ENCODE assay signal across 12 mouse cellular contexts in the genomic region with DNA sequence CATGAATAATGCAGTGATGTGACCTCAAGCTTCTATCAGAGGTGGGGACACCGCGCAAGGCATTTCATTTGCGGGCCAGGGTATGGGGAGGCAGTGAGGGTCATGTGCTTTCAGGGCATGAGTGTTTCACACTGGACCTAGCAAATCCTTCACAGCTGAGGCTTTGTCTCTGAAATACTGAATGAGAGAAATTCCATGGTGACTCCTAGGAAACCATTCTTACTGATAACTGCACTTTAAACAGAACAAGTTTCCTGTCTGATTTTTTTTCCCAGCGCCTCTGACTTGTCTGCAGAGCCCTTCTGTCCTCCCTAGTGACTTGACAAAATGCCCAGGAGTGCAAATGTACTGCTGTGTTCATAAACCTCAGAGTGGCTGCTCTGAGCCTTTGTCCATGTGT. TPM values are rescaled to one million over a fixed set of nuclear protein-coding genes. Genes with fewer than 3 reads are reported as not detected.
A peak's percentile ranks its signal among the peaks of the same experiment; 100 is the strongest.
DNase-seq lines count a peak whose midpoint lies in the region; ATAC-seq and TF ChIP-seq lines count a peak whose summit lies in the region.
"Had no signal": no experiment of that assay in that cellular context is flagged by ENCODE, and none has a peak within 500 bp of the region (broad histone marks: within the 10 kb centered on the region; RNA-seq: fewer than 3 reads in every experiment).

No protein-coding gene starts in this region.

- H3K4me1 ChIP-seq in forebrain, embryonic 14.5 days (ENCODE audit: control insufficient read depth, insufficient read depth, low read length) = peaks cover 91% of the 10 kb centered on the region
- H3K4me1 ChIP-seq in midbrain, embryonic 14.5 days (ENCODE audit: control insufficient read depth, insufficient read depth, low read length) = peaks cover 92% of the 10 kb centered on the region
- H3K4me1 ChIP-seq in stomach, postnatal 0 days (replicated peaks; ENCODE audit: control insufficient read depth, insufficient read depth) = no peaks in the 10 kb centered on the region
- no peaks in the 10 kb centered on the region for H3K4me1 ChIP-seq in intestine, postnatal 0 days (replicated peaks; ENCODE audit: control insufficient read depth, insufficient read depth, low read length)

- peak overlapping the region; percentile 9 for H3K9ac ChIP-seq in forebrain, embryonic 14.5 days (ENCODE audit: low read length)
- H3K9ac ChIP-seq in midbrain, embryonic 14.5 days (replicated peaks; ENCODE audit: low read length) = 0 out of 2 replicates have a peak overlapping the region, but pooled peaks have one; percentile 7
- no peak overlapping the region for H3K9ac ChIP-seq in stomach, postnatal 0 days (ENCODE audit: low read length)
- no peak overlapping the region for H3K9ac ChIP-seq in intestine, postnatal 0 days (ENCODE audit: low read depth, low read length)
- H3K9ac ChIP-seq: heart, embryonic 15.5 days had no signal

- ATAC-seq in forebrain, embryonic 14.5 days = peak; percentile 53
- peak; percentile 53 for ATAC-seq in midbrain, embryonic 14.5 days (ENCODE audit: low FRiP score, low TSS enrichment)
- ATAC-seq in stomach, postnatal 0 days (ENCODE audit: low FRiP score, low TSS enrichment) = no peak
- ATAC-seq in intestine, postnatal 0 days = no peak

- H3K9me3 ChIP-seq in forebrain, embryonic 14.5 days (replicated peaks; ENCODE audit: control insufficient read depth, low read length) = no peaks in the 10 kb centered on the region
- no peaks in the 10 kb centered on the region for H3K9me3 ChIP-seq in midbrain, embryonic 14.5 days (ENCODE audit: control insufficient read depth, low read length)
- H3K9me3 ChIP-seq in stomach, postnatal 0 days (ENCODE audit: control insufficient read depth, low read length) = no peaks in the 10 kb centered on the region
- no peaks in the 10 kb centered on the region for H3K9me3 ChIP-seq in intestine, postnatal 0 days (ENCODE audit: control insufficient read depth)
- H3K9me3 ChIP-seq: heart, embryonic 15.5 days had no signal

- H3K4me2 ChIP-seq in forebrain, embryonic 14.5 days (ENCODE audit: low read length) = no peak overlapping the region
- H3K4me2 ChIP-seq in midbrain, embryonic 14.5 days (ENCODE audit: low read length) = no peak overlapping the region
- no peak overlapping the region for H3K4me2 ChIP-seq in stomach, postnatal 0 days (replicated peaks; ENCODE audit: low read depth)
- H3K4me2 ChIP-seq in intestine, postnatal 0 days (replicated peaks; ENCODE audit: low read depth) = no peak overlapping the region
- H3K4me2 ChIP-seq: heart, embryonic 15.5 days had no signal

- no peak overlapping the region for H3K4me3 ChIP-seq in left cerebral cortex, adult 2 months
- H3K4me3 ChIP-seq in forebrain, embryonic 14.5 days (ENCODE audit: low read depth, low read length) = no peak overlapping the region
- H3K4me3 ChIP-seq in midbrain, embryonic 14.5 days (replicated peaks; ENCODE audit: low read depth, low read length) = no peak overlapping the region
- no peak overlapping the region for H3K4me3 ChIP-seq in stomach, postnatal 0 days (ENCODE audit: low read depth, low read length)
- H3K4me3 ChIP-seq in intestine, postnatal 0 days (ENCODE audit: low read depth, low read length) = no peak overlapping the region
- H3K4me3 ChIP-seq: heart, embryonic 15.5 days had no signal

- intact Hi-C loops in left cerebral cortex, adult 2 months (cut with DNase I) = no loop called here
- intact Hi-C loops in left cerebral cortex, postnatal 14 days (cut with DNase I) = no loop called here

- TF ChIP-seq CTCF in left cerebral cortex, adult 2 months (IDR thresholded peaks at IDR 0.05) = no peak
- no peak for TF ChIP-seq CTCF in stomach, postnatal 0 days (IDR thresholded peaks at IDR 0.05; ENCODE audit: low read depth)
- no peak for TF ChIP-seq CTCF in intestine, postnatal 0 days (IDR thresholded peaks at IDR 0.05; ENCODE audit: low read depth)

- no peak for TF ChIP-seq EP300 in stomach, postnatal 0 days (optimal IDR thresholded peaks at IDR 0.05)

- H3K36me3 ChIP-seq in forebrain, embryonic 14.5 days (ENCODE audit: control insufficient read depth, insufficient read depth, low read length) = peaks cover 20% of the 10 kb centered on the region; the same call in 1 of the 2 replicates
- peaks cover 26% of the 10 kb centered on the region for H3K36me3 ChIP-seq in midbrain, embryonic 14.5 days (ENCODE audit: control insufficient read depth, insufficient read depth, low read length)
- H3K36me3 ChIP-seq in stomach, postnatal 0 days (ENCODE audit: control insufficient read depth, insufficient read depth, low read length) = peaks cover 13% of the 10 kb centered on the region
- H3K36me3 ChIP-seq in intestine, postnatal 0 days (ENCODE audit: control insufficient read depth, insufficient read depth) = peaks cover 37% of the 10 kb centered on the region

- under 1% methylated on average over 4 of the region's 4 CpGs for WGBS in forebrain, embryonic 14.5 days
- WGBS in midbrain, embryonic 14.5 days = 4% methylated on average over 4 of the region's 4 CpGs
- WGBS in stomach, postnatal 0 days = 77% methylated on average over 4 of the region's 4 CpGs
- 78% methylated on average over 4 of the region's 4 CpGs for WGBS in intestine, postnatal 0 days

- peak overlapping the region; percentile 45 for H3K27ac ChIP-seq in left cerebral cortex, adult 2 months
- peak overlapping the region; percentile 80 for H3K27ac ChIP-seq in forebrain, embryonic 14.5 days (ENCODE audit: low read depth, low read length)
- H3K27ac ChIP-seq in midbrain, embryonic 14.5 days (replicated peaks; ENCODE audit: low read depth, low read length) = peak overlapping the region; percentile 77
- no peak overlapping the region for H3K27ac ChIP-seq in stomach, postnatal 0 days (replicated peaks)
- H3K27ac ChIP-seq in intestine, postnatal 0 days (ENCODE audit: low read depth, low read length) = no peak overlapping the region
- H3K27ac ChIP-seq: heart, embryonic 15.5 days; kidney, postnatal 0 days had no signal

- H3K27me3 ChIP-seq in forebrain, embryonic 14.5 days (replicated peaks; ENCODE audit: control insufficient read depth, insufficient read depth, low read length) = no peaks in the 10 kb centered on the region
- H3K27me3 ChIP-seq in midbrain, embryonic 14.5 days (ENCODE audit: control insufficient read depth, insufficient read depth, low read length) = no peaks in the 10 kb centered on the region
- H3K27me3 ChIP-seq in stomach, postnatal 0 days (ENCODE audit: control insufficient read depth, insufficient read depth, low read length) = no peaks in the 10 kb centered on the region
- no peaks in the 10 kb centered on the region for H3K27me3 ChIP-seq in intestine, postnatal 0 days (replicated peaks; ENCODE audit: control insufficient read depth, insufficient read depth, low read length)

- DNase-seq in left cerebral cortex, adult 2 months (ENCODE audit: extremely low spot score in 1 of 2, low spot score in 2 of 2) = no peak
- DNase-seq in left cerebral cortex, postnatal 14 days (ENCODE audit: low spot score in 2 of 2) = no peak
- DNase-seq in cerebellum, postnatal 14 days = peak; percentile 41 to 60
- DNase-seq in forebrain, embryonic 14.5 days (ENCODE audit: low spot score) = peak; percentile 90
- DNase-seq in midbrain, embryonic 14.5 days = peak; percentile 83
- DNase-seq in right cerebral cortex, postnatal 4 days = no peak
- no peak for DNase-seq in stomach, postnatal 0 days (ENCODE audit: low spot score)
- DNase-seq: adrenal gland, adult 2 months had no signal

RNA-seq across cellular contexts. Expression of gene 7530416G11Rik, which starts 41.5 kb away (rescaled TPM):
- not detected for total RNA-seq in left cerebral cortex, adult 2 months (2021)
- total RNA-seq in left cerebral cortex, postnatal 14 days (2021) = not detected
- not detected in 2 replicates for polyA plus RNA-seq in forebrain, embryonic 14.5 days (2014; fragmentation: Nextera tagmentation; extraction: Ambion mirVana)
- not detected in 2 replicates for polyA plus RNA-seq in midbrain, embryonic 14.5 days (2014; fragmentation: Nextera tagmentation; extraction: Ambion mirVana)
- polyA plus RNA-seq in stomach, postnatal 0 days (2015; fragmentation: Nextera tagmentation; extraction: Ambion mirVana) = not detected in 2 replicates
- not detected in 2 replicates for polyA plus RNA-seq in intestine, postnatal 0 days (2015; fragmentation: Nextera tagmentation; extraction: Ambion mirVana)
- total RNA-seq: adrenal gland, adult 2 months had no signal
- polyA plus RNA-seq: adrenal gland, adult 2 months; heart, embryonic 15.5 days; kidney, postnatal 0 days; limb, embryonic 11.5 days had no signal

Comparison
In these comparisons a context has a peak if more than half of its experiments do, and no peak if none do; other contexts are left out.
1. DNase-seq: peak in cerebellum, postnatal 14 days (2 of 2), forebrain, embryonic 14.5 days (single experiment) and midbrain, embryonic 14.5 days (single experiment); none in left cerebral cortex, adult 2 months (0 of 2), left cerebral cortex, postnatal 14 days (0 of 2), right cerebral cortex, postnatal 4 days (single experiment) and stomach, postnatal 0 days (single experiment).
2. H3K27ac ChIP-seq: peak in left cerebral cortex, adult 2 months (single experiment), forebrain, embryonic 14.5 days (single experiment) and midbrain, embryonic 14.5 days (single experiment); none in stomach, postnatal 0 days (single experiment) and intestine, postnatal 0 days (single experiment).
3. ATAC-seq: peak in forebrain, embryonic 14.5 days (single experiment) and midbrain, embryonic 14.5 days (single experiment); none in stomach, postnatal 0 days (single experiment) and intestine, postnatal 0 days (single experiment).
4. H3K9ac ChIP-seq: peak in forebrain, embryonic 14.5 days (single experiment) and midbrain, embryonic 14.5 days (single experiment); none in stomach, postnatal 0 days (single experiment) and intestine, postnatal 0 days (single experiment).